Mouse (Mus musculus): ENCODE measurements around the gene Zfp579. TPM values are rescaled to one million over a fixed set of nuclear protein-coding genes. Genes with fewer than 3 reads are reported as not detected.
A peak's percentile ranks its signal among the peaks of the same experiment; 100 is the strongest.
"Not testable (repeated sequence)": the region's sequence is repeated elsewhere in the genome, so short reads cannot be mapped to it uniquely, and the experiment has no call there.

Gene Zfp579
- polyA plus RNA-seq, 1 experiment from 2014 or later: 67.7 TPM

- 65% methylated on average over 8 of the region's 8 CpGs for WGBS
- not testable (repeated sequence) for H3K4me1 ChIP-seq (ENCODE audit: control insufficient read depth, insufficient read depth, low read length); H3K4me2 ChIP-seq (ENCODE audit: low read depth, low read length); H3K9me3 ChIP-seq (ENCODE audit: control insufficient read depth, low read length); ATAC-seq (ENCODE audit: low read depth); H3K36me3 ChIP-seq (ENCODE audit: control insufficient read depth, insufficient read depth, low read length); H3K27me3 ChIP-seq (ENCODE audit: control insufficient read depth, insufficient read depth, low read length); H3K9ac ChIP-seq (replicated peaks; ENCODE audit: low read depth, low read length); H3K27ac ChIP-seq (ENCODE audit: low read depth, low read length); H3K4me3 ChIP-seq (ENCODE audit: low read depth, low read length)
Observed at GRCm38 (mm10) chr7:5002876-5003275, 6.9 kb upstream of the Zfp579 start.

GRCm38 (mm10) chr7:4999876-5000275 is 3.9 kb upstream of the Zfp579 start:
- no peak overlapping the region for H3K4me3 ChIP-seq (ENCODE audit: low read depth, low read length)
- no peaks in the 10 kb centered on the region for H3K36me3 ChIP-seq (ENCODE audit: control insufficient read depth, insufficient read depth, low read length)
- peaks cover 10% of the 10 kb centered on the region for H3K4me1 ChIP-seq (ENCODE audit: control insufficient read depth, insufficient read depth, low read length)
- H3K27me3 ChIP-seq (ENCODE audit: control insufficient read depth, insufficient read depth, low read length): no peaks in the 10 kb centered on the region
- no peak overlapping the region for H3K27ac ChIP-seq (ENCODE audit: low read depth, low read length)
- H3K4me2 ChIP-seq (ENCODE audit: low read depth, low read length): no peak overlapping the region
- H3K9me3 ChIP-seq (ENCODE audit: control insufficient read depth, low read length): no peaks in the 10 kb centered on the region
- no peak for ATAC-seq (ENCODE audit: low read depth)
- WGBS: 75% methylated on average over 2 of the region's 2 CpGs
- H3K9ac ChIP-seq (replicated peaks; ENCODE audit: low read depth, low read length): no peak overlapping the region

- H3K4me3 ChIP-seq (ENCODE audit: low read depth, low read length): peak overlapping the region; percentile 69
- no peaks in the 10 kb centered on the region for H3K9me3 ChIP-seq (ENCODE audit: control insufficient read depth, low read length)
- H3K4me1 ChIP-seq (ENCODE audit: control insufficient read depth, insufficient read depth, low read length): peaks cover 26% of the 10 kb centered on the region
- peak overlapping the region; percentile 78; the same call in 1 of the 2 replicates for H3K9ac ChIP-seq (replicated peaks; ENCODE audit: low read depth, low read length)
- 69% methylated on average over 6 of the region's 8 CpGs for WGBS
- peaks cover 14% of the 10 kb centered on the region for H3K36me3 ChIP-seq (ENCODE audit: control insufficient read depth, insufficient read depth, low read length)
- no peak overlapping the region; the same call in 1 of the 2 replicates for H3K27ac ChIP-seq (ENCODE audit: low read depth, low read length)
- H3K4me2 ChIP-seq (ENCODE audit: low read depth, low read length): peak overlapping the region; percentile 69
- no peaks in the 10 kb centered on the region for H3K27me3 ChIP-seq (ENCODE audit: control insufficient read depth, insufficient read depth, low read length)
- no peak for ATAC-seq (ENCODE audit: low read depth)
Observed at GRCm38 (mm10) chr7:4996934-4997333, 976 bp upstream of the Zfp579 start.

- WGBS: 8% methylated on average over 18 of the region's 19 CpGs
- Histone ChIP-seq H3K36me3 (ENCODE audit: control insufficient read depth, insufficient read depth, low read length) (peaks cover 14% of the 10 kb centered on the region), H3K4me1 (ENCODE audit: control insufficient read depth, insufficient read depth, low read length) (peaks cover 26% of the 10 kb centered on the region), H3K27ac (ENCODE audit: low read depth, low read length) (peak overlapping the region; percentile 63; the same call in 1 of the 2 replicates), H3K4me2 (ENCODE audit: low read depth, low read length) (peak overlapping the region; percentile 69), H3K27me3 (ENCODE audit: control insufficient read depth, insufficient read depth, low read length) (no peaks in the 10 kb centered on the region), H3K4me3 (ENCODE audit: low read depth, low read length) (peak overlapping the region; percentile 69), H3K9ac (replicated peaks; ENCODE audit: low read depth, low read length) (peak overlapping the region; percentile 78), H3K9me3 (ENCODE audit: control insufficient read depth, low read length) (no peaks in the 10 kb centered on the region; the same call in 1 of the 2 replicates)
- peak; percentile 6; the same call in 1 of the 2 replicates for ATAC-seq (ENCODE audit: low read depth)
Observed at GRCm38 (mm10) chr7:4995268-4996002, 523 bp downstream of the Zfp579 start.

- H3K4me3 ChIP-seq (ENCODE audit: low read depth, low read length): peak overlapping the region; percentile 69
- peak overlapping the region; percentile 78 for H3K9ac ChIP-seq (replicated peaks; ENCODE audit: low read depth, low read length)
- H3K4me1 ChIP-seq (ENCODE audit: control insufficient read depth, insufficient read depth, low read length): peaks cover 26% of the 10 kb centered on the region
- 44% methylated on average over 56 of the region's 59 CpGs for WGBS
- no peaks in the 10 kb centered on the region for H3K27me3 ChIP-seq (ENCODE audit: control insufficient read depth, insufficient read depth, low read length)
- H3K36me3 ChIP-seq (ENCODE audit: control insufficient read depth, insufficient read depth, low read length): peaks cover 14% of the 10 kb centered on the region
- no peaks in the 10 kb centered on the region; the same call in 1 of the 2 replicates for H3K9me3 ChIP-seq (ENCODE audit: control insufficient read depth, low read length)
- peak overlapping the region; percentile 69 for H3K4me2 ChIP-seq (ENCODE audit: low read depth, low read length)
- ATAC-seq (ENCODE audit: low read depth): no peak
- H3K27ac ChIP-seq (ENCODE audit: low read depth, low read length): no peak overlapping the region
Observed at GRCm38 (mm10) chr7:4993999-4994788, 1.8 kb downstream of the Zfp579 start.

GRCm38 (mm10) chr7:4993347-4993998 is 2.5 kb downstream of the Zfp579 start:
- peak overlapping the region; percentile 69; the same call in 1 of the 2 replicates for H3K4me3 ChIP-seq (ENCODE audit: low read depth, low read length)
- H3K9ac ChIP-seq (replicated peaks; ENCODE audit: low read depth, low read length): peak overlapping the region; percentile 25; the same call in 1 of the 2 replicates
- 30% methylated on average over 52 of the region's 55 CpGs for WGBS

GRCm38 (mm10) chr7:4988250-4988649 is 7.7 kb downstream of the Zfp579 start:
- H3K9me3 ChIP-seq (ENCODE audit: control insufficient read depth, low read length): no peaks in the 10 kb centered on the region; the same call in 1 of the 2 replicates
- H3K4me1 ChIP-seq (ENCODE audit: control insufficient read depth, insufficient read depth, low read length): peaks cover 4% of the 10 kb centered on the region; the same call in 1 of the 2 replicates
- peaks cover 6% of the 10 kb centered on the region for H3K36me3 ChIP-seq (ENCODE audit: control insufficient read depth, insufficient read depth, low read length)
- WGBS: 79% methylated on average over 2 of the region's 2 CpGs
- no peak for ATAC-seq (ENCODE audit: low read depth)
- H3K4me2 ChIP-seq (ENCODE audit: low read depth, low read length): no peak overlapping the region
- H3K4me3 ChIP-seq (ENCODE audit: low read depth, low read length): no peak overlapping the region
- H3K27me3 ChIP-seq (ENCODE audit: control insufficient read depth, insufficient read depth, low read length): no peaks in the 10 kb centered on the region
- H3K27ac ChIP-seq (ENCODE audit: low read depth, low read length): no peak overlapping the region
- H3K9ac ChIP-seq (replicated peaks; ENCODE audit: low read depth, low read length): no peak overlapping the region

More at GRCm38 (mm10) chr7:4993347-4993998, 2.5 kb downstream of the Zfp579 start:
- H3K27ac ChIP-seq (ENCODE audit: low read depth, low read length): no peak overlapping the region
- H3K36me3 ChIP-seq (ENCODE audit: control insufficient read depth, insufficient read depth, low read length): peaks cover 14% of the 10 kb centered on the region
- peaks cover 26% of the 10 kb centered on the region for H3K4me1 ChIP-seq (ENCODE audit: control insufficient read depth, insufficient read depth, low read length)
- H3K27me3 ChIP-seq (ENCODE audit: control insufficient read depth, insufficient read depth, low read length): no peaks in the 10 kb centered on the region
- ATAC-seq (ENCODE audit: low read depth): no peak
- H3K9me3 ChIP-seq (ENCODE audit: control insufficient read depth, low read length): no peaks in the 10 kb centered on the region; the same call in 1 of the 2 replicates
- H3K4me2 ChIP-seq (ENCODE audit: low read depth, low read length): peak overlapping the region; percentile 69

- Histone ChIP-seq H3K9ac (replicated peaks; ENCODE audit: low read depth, low read length) (no peak overlapping the region), H3K27ac (ENCODE audit: low read depth, low read length) (no peak overlapping the region), H3K4me1 (ENCODE audit: control insufficient read depth, insufficient read depth, low read length) (no peaks in the 10 kb centered on the region), H3K27me3 (ENCODE audit: control insufficient read depth, insufficient read depth, low read length) (no peaks in the 10 kb centered on the region), H3K4me3 (ENCODE audit: low read depth, low read length) (no peak overlapping the region), H3K9me3 (ENCODE audit: control insufficient read depth, low read length) (no peaks in the 10 kb centered on the region), H3K36me3 (ENCODE audit: control insufficient read depth, insufficient read depth, low read length) (no peaks in the 10 kb centered on the region), H3K4me2 (ENCODE audit: low read depth, low read length) (no peak overlapping the region)
- ATAC-seq (ENCODE audit: low read depth): no peak
- 89% methylated on average over 7 of the region's 7 CpGs for WGBS
Observed at GRCm38 (mm10) chr7:4976832-4977231, 19.1 kb downstream of the Zfp579 start.
